27 mouse cellular contexts compared by ENCODE assay signal in the genomic region with DNA sequence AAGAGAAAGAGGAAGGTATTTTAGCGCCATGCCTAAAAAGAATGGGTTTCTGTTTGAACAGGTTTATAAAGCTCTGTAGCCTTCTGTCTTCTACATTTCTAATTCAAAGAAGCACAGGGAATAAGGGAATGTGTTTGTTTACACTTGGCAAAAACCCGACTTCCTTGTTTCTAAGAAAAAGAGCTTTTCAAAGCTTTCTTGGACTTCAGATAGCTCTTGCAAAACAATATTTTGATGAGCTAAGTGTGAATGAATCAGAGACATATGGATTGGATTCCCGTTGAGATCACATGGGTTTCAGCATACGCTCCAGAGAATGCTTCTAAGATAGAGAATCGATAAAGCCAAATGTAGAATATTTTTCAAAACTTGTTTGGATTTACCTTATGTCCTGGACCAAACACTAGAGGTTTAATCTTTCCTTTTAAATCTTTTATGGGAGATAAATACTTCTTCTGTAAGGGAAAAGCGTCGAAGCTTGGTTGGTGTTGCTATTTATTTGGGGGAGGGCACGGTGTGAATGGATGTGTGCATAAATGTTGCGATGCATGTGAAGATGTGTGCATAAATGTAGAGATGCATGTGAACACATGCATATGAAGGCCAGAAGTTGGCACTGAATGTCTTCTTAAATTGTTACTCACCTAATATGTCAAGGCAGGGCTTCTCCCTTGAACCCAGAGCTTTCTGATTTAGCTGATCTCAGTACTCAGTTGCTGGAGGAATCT.
DNase-seq lines count a peak whose midpoint lies in the region; ATAC-seq lines count a peak whose summit lies in the region.
"Had no signal": no experiment of that assay in that cellular context is flagged by ENCODE, and none has a peak within 500 bp of the region (broad histone marks: within the 10 kb centered on the region; RNA-seq: fewer than 3 reads in every experiment).

No protein-coding gene starts in this region.

- H3K9me3 ChIP-seq in forebrain, embryonic 14.5 days (replicated peaks; ENCODE audit: control insufficient read depth, low read length), result no peaks in the 10 kb centered on the region
- H3K9me3 ChIP-seq in forebrain, embryonic 13.5 days (replicated peaks), result no peaks in the 10 kb centered on the region
- H3K9me3 ChIP-seq in heart, embryonic 10.5 days, result no peaks in the 10 kb centered on the region
- H3K9me3 ChIP-seq: hindbrain, embryonic 10.5 days; hindbrain, embryonic 15.5 days; limb, embryonic 12.5 days; liver, embryonic 15.5 days; midbrain, embryonic 10.5 days; midbrain, embryonic 15.5 days; stomach, embryonic 15.5 days had no signal

- no peak overlapping the region for H3K4me2 ChIP-seq in forebrain, embryonic 14.5 days (ENCODE audit: low read length)
- no peak overlapping the region for H3K4me2 ChIP-seq in forebrain, embryonic 13.5 days
- H3K4me2 ChIP-seq: hindbrain, embryonic 15.5 days; limb, embryonic 12.5 days; liver, embryonic 15.5 days; midbrain, embryonic 15.5 days; stomach, embryonic 15.5 days had no signal

- WGBS in forebrain, embryonic 14.5 days, result 91% methylated on average over 9 of the region's 9 CpGs
- 91% methylated on average over 9 of the region's 9 CpGs for WGBS in forebrain, embryonic 13.5 days
- WGBS in heart, embryonic 10.5 days, result 83% methylated on average over 9 of the region's 9 CpGs

- H3K36me3 ChIP-seq in forebrain, embryonic 14.5 days (ENCODE audit: control insufficient read depth, insufficient read depth, low read length), result no peaks in the 10 kb centered on the region
- no peaks in the 10 kb centered on the region for H3K36me3 ChIP-seq in forebrain, embryonic 13.5 days (ENCODE audit: poor library complexity, severe bottlenecking)
- H3K36me3 ChIP-seq in heart, embryonic 10.5 days, result no peaks in the 10 kb centered on the region
- H3K36me3 ChIP-seq: hindbrain, embryonic 10.5 days; hindbrain, embryonic 15.5 days; limb, embryonic 12.5 days; liver, embryonic 15.5 days; midbrain, embryonic 10.5 days; midbrain, embryonic 15.5 days; stomach, embryonic 15.5 days had no signal

- H3K27me3 ChIP-seq in forebrain, embryonic 14.5 days (replicated peaks; ENCODE audit: control insufficient read depth, insufficient read depth, low read length), result no peaks in the 10 kb centered on the region
- no peaks in the 10 kb centered on the region for H3K27me3 ChIP-seq in forebrain, embryonic 13.5 days
- no peaks in the 10 kb centered on the region for H3K27me3 ChIP-seq in heart, embryonic 10.5 days (ENCODE audit: insufficient read depth, poor library complexity, severe bottlenecking)
- H3K27me3 ChIP-seq: hindbrain, embryonic 15.5 days; limb, embryonic 12.5 days; liver, embryonic 15.5 days; midbrain, embryonic 15.5 days; stomach, embryonic 15.5 days had no signal

- H3K4me1 ChIP-seq in forebrain, embryonic 14.5 days (ENCODE audit: control insufficient read depth, insufficient read depth, low read length), result no peaks in the 10 kb centered on the region
- no peaks in the 10 kb centered on the region for H3K4me1 ChIP-seq in forebrain, embryonic 13.5 days
- no peaks in the 10 kb centered on the region for H3K4me1 ChIP-seq in heart, embryonic 10.5 days
- H3K4me1 ChIP-seq: hindbrain, embryonic 10.5 days; hindbrain, embryonic 15.5 days; limb, embryonic 12.5 days; liver, embryonic 15.5 days; midbrain, embryonic 10.5 days; midbrain, embryonic 15.5 days; stomach, embryonic 15.5 days had no signal

- DNase-seq in forebrain, embryonic 14.5 days (ENCODE audit: low spot score), result peak; percentile 10
- peak; percentile 6 for DNase-seq in heart, adult 8-10 months (ENCODE audit: low spot score)
- no peak for DNase-seq in heart, embryonic 10.5 days (ENCODE audit: low spot score)
- peak; percentile 49 for DNase-seq in 3T3-L1 (ENCODE audit: low read depth, low spot score)
- peak; percentile 36 for DNase-seq in lung, postnatal 10 days
- no peak for DNase-seq in gastrocnemius, postnatal 25 days
- no peak for DNase-seq in natural killer cell, adult 2 months (ENCODE audit: low spot score in 2 of 2)
- DNase-seq: adrenal gland, postnatal 14 days; cerebellum, adult 18-20 months; cerebellum, postnatal 14 days; gastrocnemius, postnatal 14 days; heart, adult 2 months; heart, postnatal 14 days; kidney, adult 11 months; kidney, postnatal 14 days; right cerebral cortex, postnatal 25 days; thymus, postnatal 14 days had no signal

- no peak overlapping the region for H3K4me3 ChIP-seq in forebrain, embryonic 14.5 days (ENCODE audit: low read depth, low read length)
- H3K4me3 ChIP-seq in forebrain, embryonic 13.5 days, result no peak overlapping the region
- H3K4me3 ChIP-seq in heart, embryonic 10.5 days, result no peak overlapping the region
- H3K4me3 ChIP-seq: heart, adult 2 months; hindbrain, embryonic 10.5 days; hindbrain, embryonic 15.5 days; left cerebral cortex, adult 2 months; limb, embryonic 12.5 days; liver, embryonic 15.5 days; midbrain, embryonic 10.5 days; midbrain, embryonic 15.5 days; stomach, embryonic 15.5 days had no signal

- no peak overlapping the region for H3K27ac ChIP-seq in forebrain, embryonic 14.5 days (ENCODE audit: low read depth, low read length)
- no peak overlapping the region for H3K27ac ChIP-seq in forebrain, embryonic 13.5 days
- no peak overlapping the region for H3K27ac ChIP-seq in heart, embryonic 10.5 days
- H3K27ac ChIP-seq: heart, adult 2 months; hindbrain, embryonic 10.5 days; hindbrain, embryonic 15.5 days; left cerebral cortex, adult 2 months; limb, embryonic 12.5 days; liver, embryonic 15.5 days; midbrain, embryonic 10.5 days; midbrain, embryonic 15.5 days; stomach, embryonic 15.5 days had no signal

- ATAC-seq in forebrain, embryonic 14.5 days, result no peak
- no peak for ATAC-seq in forebrain, embryonic 13.5 days
- ATAC-seq: inflammation-experienced regulatory T-cells, adult 6 months; midbrain, embryonic 15.5 days had no signal

- H3K9ac ChIP-seq in forebrain, embryonic 14.5 days (ENCODE audit: low read length), result no peak overlapping the region
- H3K9ac ChIP-seq in forebrain, embryonic 13.5 days, result no peak overlapping the region
- H3K9ac ChIP-seq: hindbrain, embryonic 15.5 days; limb, embryonic 12.5 days; liver, embryonic 15.5 days; midbrain, embryonic 15.5 days; stomach, embryonic 15.5 days had no signal

Comparison
In these comparisons a context has a peak if more than half of its experiments do, and no peak if none do; other contexts are left out.
1. DNase-seq: peak in forebrain, embryonic 14.5 days (single experiment), heart, adult 8-10 months (single experiment), 3T3-L1 (single experiment) and lung, postnatal 10 days (single experiment); none in heart, embryonic 10.5 days (single experiment), gastrocnemius, postnatal 25 days (single experiment) and natural killer cell, adult 2 months (0 of 2).